Mouse (Mus musculus): ENCODE measurements at regions not wholly inside any gene's neighbourhood (a gene's known extent, or its start where the extent isn't known, plus 50 kb on each side); places are given as distances from the start of the nearest gene placed in this dataset.

- no peak for DNase-seq (ENCODE audit: low spot score)
Observed at GRCm38 (mm10) chr10:122194139-122194538, 97.0 kb upstream of the Rxylt1 start.

GRCm38 (mm10) chr10:122193343-122193742 is 96.2 kb upstream of the Rxylt1 start:
- no peak for DNase-seq (ENCODE audit: low spot score)

- DNase-seq (ENCODE audit: low spot score) = no peak
Observed at GRCm38 (mm10) chr10:122185152-122185745, 88.1 kb upstream of the Rxylt1 start.

- DNase-seq (ENCODE audit: low spot score) = no peak
Observed at GRCm38 (mm10) chr10:122183025-122183424, 85.9 kb upstream of the Rxylt1 start.

- DNase-seq (ENCODE audit: low spot score) = no peak
Observed at GRCm38 (mm10) chr10:122149038-122149437, 51.9 kb upstream of the Rxylt1 start.

GRCm38 (mm10) chr10:122148609-122149008 is 51.4 kb upstream of the Rxylt1 start:
- no peak for DNase-seq (ENCODE audit: low spot score)
